Mouse (Mus musculus): ENCODE data around the gene Olfr1377. TPM values are rescaled to one million over a fixed set of nuclear protein-coding genes. Genes with fewer than 3 reads are reported as not detected.

Gene Olfr1377
- total RNA-seq, 4 experiments from 2014 or later: not detected

Other genes starting within 250 kb of the Olfr1377 start
- 1 to 10 TPM; 2.3 to 3.6 (median 2.5) TPM for gene Zfp354c, start 154.2 kb upstream of the Olfr1377 start, total RNA-seq (2022)
- gene Zfp879, start 140.4 kb upstream of the Olfr1377 start, total RNA-seq (2022): 1 to 10 TPM; 1.2 to 2.1 (median 1.7) TPM
- not detected for gene Grm6, start 131.3 kb upstream of the Olfr1377 start, total RNA-seq (2022)
- gene Zfp454, start 94.3 kb upstream of the Olfr1377 start, total RNA-seq (2022): 1 to 10 TPM in 1 of 4 experiments, under 1 TPM in 3; 0.41 to 1.8 (median 0.85) TPM
- gene Zfp2, start 65.8 kb upstream of the Olfr1377 start, total RNA-seq (2022): 1 to 10 TPM; 3.0 to 4.2 (median 3.2) TPM
- gene Zfp354b, start 50.3 kb upstream of the Olfr1377 start, total RNA-seq (2022): 1 to 10 TPM; 1.2 to 2.1 (median 1.7) TPM
- gene 4933414I15Rik, start 38.2 kb upstream of the Olfr1377 start, total RNA-seq (2022): not detected
- gene Prop1, start 28.2 kb upstream of the Olfr1377 start, total RNA-seq (2022): not detected
- not detected for gene Olfr1378, start 15.4 kb upstream of the Olfr1377 start, total RNA-seq (2022)
- not detected for gene Olfr51, start 21.6 kb downstream of the Olfr1377 start, total RNA-seq (2022)
- not detected for gene Olfr54, start 32.3 kb downstream of the Olfr1377 start, total RNA-seq (2022)
- gene Olfr1375, start 66.1 kb downstream of the Olfr1377 start, total RNA-seq (2022): not detected
- gene Zfp354a, start 77.3 kb downstream of the Olfr1377 start, total RNA-seq (2022): 1 to 10 TPM; 1.5 to 2.3 (median 2.1) TPM
- not detected for gene Gm12569, start 238.5 kb downstream of the Olfr1377 start, total RNA-seq (2022)